Mouse (Mus musculus) T-cell, adult 2 months (primary cell): Measurements from ENCODE around the gene Tnpo2.

Experiments used
- DNase-seq: peaks from one replicate; pipeline ENCODE4 v3.0.0; 2022; ENCODE audit warnings: low spot score

Gene Tnpo2

DNA sequence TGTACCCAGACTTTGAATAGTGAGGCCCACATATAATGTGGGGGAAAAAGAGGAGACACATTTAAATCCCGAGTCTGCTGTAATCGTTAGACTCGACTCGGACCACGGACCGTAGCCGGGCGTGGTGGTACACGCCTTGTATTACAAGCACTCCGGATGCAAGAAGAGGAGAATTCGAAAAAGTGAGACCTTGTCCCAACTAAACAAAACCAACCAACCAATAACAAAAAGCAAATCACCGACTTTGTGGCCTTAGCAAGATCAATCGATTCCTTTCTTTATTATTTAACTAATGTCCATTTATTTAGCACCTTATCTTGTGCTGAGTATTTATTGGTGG lies 9.2 kb upstream of the Tnpo2 start:
- no peak for DNase-seq

DNA sequence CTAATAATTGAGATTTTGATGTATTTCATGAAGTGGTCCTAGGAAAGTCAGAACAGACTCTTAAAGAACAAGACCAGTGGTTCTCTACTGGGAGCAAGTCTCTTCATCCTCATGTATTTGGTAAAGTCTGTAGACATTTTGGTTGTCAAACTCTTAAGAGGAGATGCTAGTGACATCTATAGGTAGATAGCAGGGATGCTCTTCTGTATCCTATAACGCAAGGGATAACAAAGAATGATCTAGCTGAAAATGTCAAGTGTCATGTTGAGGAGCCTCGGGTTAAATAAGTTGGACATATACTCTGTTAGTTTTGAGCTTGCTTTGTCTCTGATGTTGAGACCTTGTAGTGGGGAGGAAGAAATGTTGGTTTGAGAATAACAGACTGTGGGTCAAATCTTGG lies 8.8 kb upstream of the Tnpo2 start:
- no peak for DNase-seq

DNA sequence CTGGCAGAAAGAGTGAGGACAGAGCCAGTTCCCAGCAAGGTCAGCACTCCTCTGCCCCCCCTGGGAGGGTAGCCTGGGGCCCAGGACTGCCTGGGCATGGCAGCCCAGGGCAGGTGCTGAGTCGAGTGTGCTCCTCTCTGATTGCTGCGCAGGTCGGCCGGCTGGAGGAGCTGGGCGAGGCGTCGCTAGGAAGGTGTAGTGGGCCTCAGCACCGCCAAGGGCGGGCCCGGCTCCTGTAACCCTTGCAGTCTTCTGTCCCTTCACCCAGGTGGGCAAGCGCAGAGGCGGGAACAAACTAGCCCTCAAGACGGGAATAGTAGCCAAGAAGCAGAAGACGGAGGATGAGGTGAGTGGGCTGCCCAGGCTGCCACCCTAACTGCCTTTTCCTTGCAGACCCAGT lies 7.4 kb upstream of the Tnpo2 start:
- no peak for DNase-seq

DNA sequence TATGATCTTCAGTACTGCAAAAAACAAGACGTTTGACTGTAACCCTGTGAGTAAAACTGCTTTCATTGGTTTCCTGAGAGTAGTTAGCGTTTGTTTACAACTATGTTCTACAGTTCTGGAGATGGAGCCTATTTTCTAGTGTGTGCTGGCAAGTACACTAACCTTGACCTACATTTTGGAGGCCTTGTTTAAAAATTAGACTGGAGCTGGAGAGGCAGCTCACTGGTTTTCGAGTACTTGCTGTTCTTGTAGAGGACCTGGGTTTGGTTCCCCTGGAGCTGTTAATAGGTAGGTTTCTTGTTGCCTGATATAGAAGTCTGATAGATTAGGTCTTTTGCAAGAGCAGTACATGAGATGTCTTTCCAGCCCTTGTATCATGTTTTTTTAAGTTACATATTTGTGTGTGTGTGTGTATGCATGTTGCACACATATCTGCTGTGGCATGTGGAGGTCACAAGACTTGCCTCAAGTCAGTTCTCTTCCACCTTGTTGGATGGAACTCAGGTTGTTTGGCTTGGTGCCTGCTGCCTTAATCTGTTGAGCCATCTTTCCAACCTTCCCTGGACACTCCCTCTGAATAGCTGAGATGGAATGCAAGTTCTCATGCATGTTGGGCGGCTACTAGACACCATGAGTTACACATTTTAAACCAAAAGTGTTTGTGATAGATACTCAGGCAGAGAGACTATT lies 3.9 kb upstream of the Tnpo2 start:
- DNase-seq: no peak

DNA sequence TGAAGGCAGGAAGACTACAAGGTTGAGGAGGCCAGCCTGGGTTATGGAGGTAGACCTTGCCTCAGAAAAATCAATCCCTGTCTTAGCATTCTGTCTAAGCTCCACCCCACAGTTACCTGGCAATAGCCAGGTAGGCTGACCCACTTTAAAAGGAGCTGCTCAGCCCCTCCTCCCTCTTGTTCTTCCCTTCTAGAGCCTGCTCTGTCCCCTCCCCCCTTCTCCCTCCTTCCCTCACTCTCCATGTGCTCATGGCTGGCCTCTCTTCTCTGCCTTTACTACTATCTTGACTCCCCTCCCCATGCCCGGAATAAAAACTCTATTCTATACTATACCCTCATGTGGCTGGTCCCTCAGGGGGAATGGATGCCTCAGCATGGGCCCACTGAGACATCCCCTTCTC lies 2.8 kb upstream of the Tnpo2 start:
- DNase-seq: no peak

DNA sequence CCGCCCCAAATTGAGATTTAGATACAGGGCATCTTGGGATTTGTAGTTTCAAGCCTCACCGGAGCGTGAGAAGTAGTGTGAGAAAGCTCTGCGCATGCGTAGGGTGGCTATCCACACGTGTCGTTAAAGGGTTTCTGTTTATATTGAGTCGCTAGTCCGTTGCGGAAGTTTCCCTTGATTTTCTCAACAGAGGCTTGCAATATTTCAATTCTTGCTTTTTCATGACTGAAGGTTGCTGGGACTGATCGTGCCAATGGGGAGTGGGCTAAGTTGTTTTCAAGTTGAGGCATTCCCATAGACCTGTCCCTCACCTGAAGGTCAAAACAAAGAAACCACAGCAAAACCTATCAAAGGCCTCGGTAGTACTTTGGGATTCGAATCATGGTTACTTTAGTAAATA lies 2.0 kb upstream of the Tnpo2 start:
- peak; percentile 84 for DNase-seq

DNA sequence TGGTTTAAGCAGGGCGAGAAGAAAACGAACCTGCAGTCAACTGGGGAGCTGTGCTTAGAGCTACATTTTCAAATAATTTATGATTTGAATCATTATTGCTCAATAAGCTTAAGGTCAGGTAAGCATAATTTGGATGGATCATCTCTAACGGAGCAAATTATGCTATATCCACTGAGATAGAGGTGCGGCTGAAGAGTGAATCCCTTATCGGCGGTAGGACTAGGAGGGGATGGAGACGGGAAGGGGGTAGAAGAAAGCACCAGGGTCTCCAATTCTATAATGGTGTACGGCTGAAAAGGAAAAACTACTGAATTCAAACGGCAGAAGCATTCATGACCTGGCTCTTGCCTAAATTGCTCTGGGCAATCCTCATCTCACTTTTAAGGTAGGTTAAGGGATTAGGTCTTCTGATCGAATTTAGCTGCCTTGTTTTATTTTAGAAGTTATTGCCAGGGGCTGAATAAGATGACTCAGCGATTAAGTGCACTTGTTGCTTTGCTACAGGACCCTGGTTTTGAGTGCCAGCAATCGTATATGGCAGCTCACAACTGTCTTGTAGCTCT lies 1.5 kb upstream of the Tnpo2 start:
- no peak for DNase-seq

DNA sequence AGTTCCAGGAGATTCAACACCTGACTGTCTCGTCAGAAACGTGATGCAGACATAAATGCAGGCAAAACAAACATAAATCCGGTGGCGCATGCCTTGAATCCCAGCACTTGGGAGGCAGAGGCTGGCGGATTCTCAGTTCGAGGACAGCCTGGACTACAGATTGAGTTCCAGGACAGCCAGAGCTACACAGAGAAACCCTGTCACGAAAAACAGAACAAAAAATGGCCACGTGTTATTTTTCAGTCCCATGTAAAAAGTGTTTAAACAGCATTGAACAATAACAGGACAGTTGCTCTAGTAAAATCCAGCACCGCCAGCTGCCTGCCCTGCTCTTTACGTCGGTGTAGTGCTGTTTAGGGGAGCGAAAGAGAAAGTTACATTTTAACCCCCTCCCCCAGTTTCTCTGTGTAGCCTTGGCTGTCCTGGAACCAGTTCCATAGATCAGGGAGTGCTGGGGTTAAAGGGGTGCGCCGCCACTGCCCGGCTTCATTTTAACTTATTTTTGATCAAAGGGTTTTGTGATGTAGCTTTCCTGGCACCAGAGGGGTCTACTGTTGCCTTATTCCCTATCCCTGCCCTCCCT lies 896 bp upstream of the Tnpo2 start:
- peak; percentile 47 for DNase-seq

DNA sequence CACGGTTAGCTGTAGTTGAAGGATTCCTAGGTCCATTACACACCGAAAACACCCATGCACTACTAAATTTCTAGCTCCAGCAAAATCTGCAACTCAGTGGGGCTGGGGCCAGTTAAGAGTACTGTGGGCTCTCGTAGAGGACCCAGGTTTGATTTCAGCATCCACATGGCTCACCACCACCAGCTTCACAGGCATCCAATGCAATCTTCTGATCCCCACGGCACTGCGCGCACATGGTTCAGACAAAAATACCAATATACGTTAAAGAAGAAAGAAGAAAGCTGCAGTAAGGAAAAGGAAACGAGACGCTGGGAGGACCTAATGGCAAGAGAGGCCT lies 366 bp upstream of the Tnpo2 start:
- DNase-seq: no peak

DNA sequence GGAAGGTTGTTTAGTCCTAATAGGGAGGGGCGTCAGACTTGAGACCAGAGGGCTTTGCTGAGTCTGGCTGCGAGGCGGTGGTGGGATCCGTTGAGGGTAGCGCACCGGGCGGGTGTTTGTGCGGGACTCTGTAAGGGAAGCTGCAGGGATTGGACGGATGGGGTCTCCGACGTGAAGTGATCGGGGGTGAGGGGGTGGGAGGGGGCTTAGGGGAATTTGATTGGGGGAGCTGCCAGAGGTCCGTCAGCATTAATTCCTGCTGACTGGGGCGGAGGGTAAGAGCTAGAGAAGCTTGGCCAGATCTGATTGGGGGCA lies 608 bp downstream of the Tnpo2 start:
- no peak for DNase-seq

DNA sequence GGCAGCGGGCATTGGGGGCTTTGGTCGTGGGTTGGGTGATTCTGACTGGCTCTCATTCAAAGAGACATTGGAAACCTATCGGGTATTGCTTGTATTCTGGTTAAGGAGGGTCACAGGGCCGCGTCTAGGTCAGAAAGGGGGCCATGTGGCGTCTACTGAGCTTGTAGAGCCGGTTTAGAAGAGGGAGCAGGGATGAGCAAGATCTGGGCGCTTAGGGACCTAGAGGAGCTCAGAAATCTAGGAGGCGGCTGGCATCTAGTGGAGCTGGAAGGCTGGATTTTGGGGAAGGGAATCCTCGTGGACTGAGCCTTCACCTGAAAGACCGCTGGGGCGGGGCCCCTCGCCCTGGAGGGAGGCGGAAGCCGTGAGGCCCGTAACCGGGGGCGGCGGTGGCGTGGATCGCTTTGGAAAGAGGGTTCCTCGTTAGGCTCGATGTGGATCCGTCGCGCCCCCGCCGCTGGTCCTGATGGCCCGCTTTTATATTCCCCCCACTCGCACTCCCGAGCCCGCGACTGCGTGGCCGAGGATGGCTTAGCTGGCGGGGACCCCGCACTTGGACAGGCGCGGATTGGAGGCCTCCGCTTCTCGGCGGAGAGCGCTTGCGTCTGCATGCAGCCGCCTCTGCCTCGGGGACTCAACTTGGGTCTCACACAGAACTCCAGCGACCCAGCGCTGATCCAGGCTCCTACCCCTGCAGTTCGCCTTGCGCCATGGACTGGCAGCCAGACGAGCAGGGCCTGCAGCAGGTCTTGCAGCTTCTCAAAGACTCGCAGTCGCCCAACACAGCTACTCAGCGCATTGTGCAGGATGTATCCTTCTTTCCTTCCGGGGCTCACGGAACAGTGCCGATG lies 1.2 kb downstream of the Tnpo2 start:
- DNase-seq: peak; percentile 46

DNA sequence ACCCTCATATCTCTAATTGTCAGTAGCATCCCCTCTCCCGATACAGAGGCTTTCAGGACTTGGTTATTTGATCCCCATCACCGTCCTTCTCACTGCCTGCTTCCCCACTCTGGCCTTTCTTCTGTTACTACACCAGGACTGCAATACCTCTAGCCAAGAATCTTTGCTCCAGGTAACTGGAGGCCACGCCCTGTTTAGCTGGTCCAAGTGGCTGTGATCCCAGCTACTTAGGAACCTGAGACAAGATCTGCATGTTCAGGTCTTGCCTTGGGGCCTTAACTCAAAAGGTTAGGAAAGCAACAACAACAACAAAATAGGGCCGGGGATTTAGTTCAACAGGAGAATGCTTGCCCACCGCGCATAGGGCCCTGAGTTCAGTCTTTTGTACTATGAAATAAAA lies 6.9 kb downstream of the Tnpo2 start:
- no peak for DNase-seq

DNA sequence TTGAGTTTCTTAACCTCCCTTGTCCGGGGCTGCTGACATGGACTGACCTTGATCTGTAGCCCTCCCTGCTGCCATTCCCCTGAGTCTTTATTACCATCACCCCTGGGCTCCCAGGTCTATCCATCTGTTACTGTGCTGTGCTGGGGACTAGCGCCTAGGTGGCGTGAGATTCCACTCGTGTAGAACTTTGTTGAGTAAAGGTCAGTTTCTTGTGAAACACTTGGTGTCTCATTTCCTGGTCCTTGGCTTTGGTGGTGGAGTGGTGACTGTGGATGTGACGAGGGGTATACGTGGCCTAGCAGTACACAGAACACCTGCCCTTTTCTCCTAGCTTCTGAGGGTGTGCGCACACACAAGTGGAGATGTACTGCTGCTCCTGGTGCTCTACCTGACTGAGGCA lies 20.7 kb downstream of the Tnpo2 start:
- no peak for DNase-seq

DNA sequence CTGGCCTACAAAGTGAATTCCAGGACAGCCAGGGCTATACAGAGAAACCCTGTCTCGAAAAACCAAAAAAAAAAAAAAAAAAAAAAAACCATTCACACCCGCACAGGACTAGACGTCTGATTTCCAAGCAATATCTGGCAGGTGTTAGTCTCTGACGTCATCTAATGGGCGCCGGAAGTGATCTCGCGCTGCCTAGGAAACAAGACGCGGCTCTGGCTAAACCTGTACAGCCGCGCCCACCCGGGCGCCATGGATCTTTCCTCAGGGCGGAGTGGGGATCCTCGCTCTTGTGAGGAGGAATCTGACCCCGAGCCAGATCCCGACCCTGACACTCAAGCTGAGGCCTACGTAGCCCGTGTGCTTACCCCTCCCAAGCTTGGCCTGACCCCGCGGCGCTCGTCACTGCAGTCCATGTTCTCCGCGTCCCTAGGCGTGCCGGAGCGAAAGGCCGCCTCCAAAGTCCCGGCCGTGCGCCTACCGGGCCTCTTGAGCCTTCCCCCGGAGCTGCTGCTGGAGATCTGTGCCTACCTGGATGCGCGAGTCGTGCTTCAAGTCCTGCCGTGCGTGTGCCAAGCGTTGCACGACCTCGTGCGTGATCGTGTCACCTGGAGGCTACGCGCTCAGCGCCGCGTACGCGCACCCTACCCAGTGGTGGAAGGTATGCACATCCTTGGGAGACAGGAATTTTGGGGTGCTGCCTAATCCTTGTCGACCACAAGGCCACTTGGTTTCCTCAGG lies 23.3 kb downstream of the Tnpo2 start, which contains the start of gene Fbxw9:
Gene Fbxw9, plus strand, starts transcription at position 177 of the 738 bp plus-strand sequence.
- DNase-seq: peak; percentile 92

DNA sequence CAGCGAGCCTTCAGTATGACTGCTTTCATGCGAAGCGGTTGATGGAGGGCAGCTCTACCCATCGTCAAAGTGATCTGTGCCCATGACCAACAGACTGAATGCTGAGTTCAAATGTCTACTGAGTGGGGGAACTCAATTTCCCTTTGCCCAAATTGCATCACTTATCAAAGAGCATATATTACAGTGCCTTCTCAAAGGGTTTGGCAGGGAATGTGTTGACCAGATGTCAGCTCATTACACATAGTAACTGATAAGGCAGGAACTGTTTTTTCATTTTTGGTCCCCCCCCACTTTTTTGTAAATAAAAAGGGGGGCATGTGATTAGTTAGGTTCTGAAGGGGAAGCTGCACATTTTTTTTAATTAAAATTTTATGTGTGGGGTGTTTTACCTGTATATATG lies 25.9 kb downstream of the Tnpo2 start:
- no peak for DNase-seq

DNA sequence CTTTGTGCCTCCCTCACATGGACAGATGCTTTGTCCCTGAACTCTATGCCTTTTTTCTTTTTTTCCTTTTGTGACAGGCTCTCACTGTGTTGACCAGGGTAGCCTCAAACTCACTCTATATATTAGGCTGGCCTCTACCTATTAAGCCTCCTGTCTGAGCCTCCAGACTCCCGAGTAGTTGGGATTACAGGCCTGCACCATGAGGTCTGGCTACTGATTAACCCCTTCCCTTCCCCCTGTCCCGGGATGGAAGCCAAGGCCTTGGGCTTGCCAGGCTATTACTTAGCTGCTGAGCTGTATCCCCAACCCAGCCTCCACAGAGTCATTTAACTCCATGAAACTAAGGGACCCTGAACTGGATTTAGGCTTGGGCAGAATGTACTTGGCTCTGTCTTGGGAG lies 28.5 kb downstream of the Tnpo2 start:
- no peak for DNase-seq

DNA sequence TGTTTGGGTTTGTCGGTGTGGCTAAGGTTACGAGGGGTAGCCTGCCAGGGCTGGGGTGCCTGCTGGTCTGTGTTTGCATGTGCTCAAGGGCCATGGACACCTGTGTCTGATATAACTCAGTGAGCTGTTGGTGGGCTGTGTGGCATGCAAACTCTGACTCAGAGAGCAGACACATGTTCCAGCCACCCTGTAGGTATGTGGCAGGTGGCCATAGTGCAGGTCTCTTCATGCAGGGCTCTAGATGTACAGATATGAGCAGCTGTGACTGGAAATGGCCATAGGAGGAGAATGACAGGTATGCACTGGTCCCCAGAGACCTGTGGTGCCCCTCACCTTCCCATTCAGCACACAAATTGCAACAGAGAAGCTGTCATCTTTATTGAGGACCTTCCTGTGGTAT lies 30.4 kb downstream of the Tnpo2 start:
- no peak for DNase-seq

DNA sequence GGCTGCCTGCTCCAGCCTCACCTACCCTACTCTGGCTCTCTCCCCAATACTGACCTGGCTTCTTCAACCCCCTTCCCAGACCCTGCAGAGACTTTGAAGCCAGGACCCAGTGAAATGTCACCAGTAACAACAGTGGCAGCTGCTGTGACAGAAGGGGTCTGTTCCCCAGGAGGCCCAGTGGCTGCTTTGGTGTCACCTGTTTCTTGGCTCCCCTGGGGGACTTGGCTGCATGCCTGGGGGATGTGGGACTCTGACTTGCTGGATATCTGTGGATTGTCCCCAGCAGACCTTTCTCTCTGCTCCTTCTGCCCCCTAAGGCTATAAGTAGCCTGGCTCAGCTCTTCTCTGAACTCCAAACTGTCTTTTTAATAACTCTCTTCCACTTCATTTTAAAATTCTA lies 31.3 kb downstream of the Tnpo2 start, which contains the start of gene Gm5741:
Gene Gm5741, minus strand, starts transcription at position 1 of the 400 bp plus-strand sequence.
- DNase-seq: no peak

DNA sequence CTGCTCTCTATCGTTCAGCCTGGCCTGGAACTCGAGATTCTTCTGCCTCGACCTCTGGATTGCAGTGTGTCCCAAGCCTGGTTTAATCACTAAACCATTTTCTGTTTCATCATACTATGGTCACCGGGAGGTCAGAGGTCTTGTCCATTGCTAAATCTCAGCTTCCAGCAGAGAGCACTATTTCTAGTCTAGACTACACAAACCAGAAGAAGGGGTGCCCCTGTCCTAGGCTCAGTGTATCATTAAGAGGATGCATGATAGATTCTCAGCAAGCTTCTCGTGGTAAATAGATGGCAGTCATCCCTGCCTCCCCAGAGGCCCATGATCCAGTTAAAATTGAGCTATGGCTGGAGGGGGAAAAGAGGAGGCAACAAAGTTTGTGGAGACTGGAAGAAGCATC lies 34.3 kb downstream of the Tnpo2 start:
- DNase-seq: no peak

DNA sequence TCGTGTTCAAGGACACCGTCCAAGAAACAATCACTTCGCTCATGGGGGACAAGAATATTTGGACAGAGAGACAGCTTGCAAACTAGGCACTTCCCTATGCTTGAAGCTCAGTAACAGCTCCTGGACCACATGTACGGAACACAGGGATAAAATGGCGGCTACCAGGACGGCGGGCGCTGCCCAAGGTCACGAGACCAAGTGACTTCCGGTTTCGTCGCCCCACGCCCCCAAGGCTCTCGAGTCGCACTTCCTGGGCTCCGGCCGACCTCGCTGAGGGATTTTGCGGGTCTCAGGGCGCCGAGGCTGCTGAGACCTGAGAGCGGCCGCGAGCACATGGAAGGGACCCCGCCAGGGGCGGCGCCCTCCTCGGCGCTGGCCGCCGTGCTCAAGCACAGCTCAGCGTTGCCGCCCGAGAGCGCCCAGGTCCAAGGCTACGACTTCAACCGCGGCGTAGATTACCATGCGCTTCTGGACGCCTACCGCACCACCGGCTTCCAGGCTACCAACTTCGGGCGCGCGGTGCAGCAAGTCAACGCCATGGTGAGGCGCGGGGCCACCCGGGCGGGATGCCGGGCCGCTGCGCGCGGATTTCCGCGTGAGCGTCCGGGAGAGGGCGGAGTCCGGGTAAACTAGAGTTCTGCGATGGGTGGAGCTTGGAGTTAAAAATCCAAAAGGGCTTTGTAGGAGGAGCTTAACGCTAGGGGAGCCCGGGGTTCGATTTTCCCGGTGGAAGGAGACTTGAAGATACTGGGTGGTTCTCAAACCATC lies 35.0 kb downstream of the Tnpo2 start, which contains the start of gene Dhps:
Gene Dhps, plus strand, starts transcription at position 244 of the 768 bp plus-strand sequence.
- peak; percentile 90 for DNase-seq

DNA sequence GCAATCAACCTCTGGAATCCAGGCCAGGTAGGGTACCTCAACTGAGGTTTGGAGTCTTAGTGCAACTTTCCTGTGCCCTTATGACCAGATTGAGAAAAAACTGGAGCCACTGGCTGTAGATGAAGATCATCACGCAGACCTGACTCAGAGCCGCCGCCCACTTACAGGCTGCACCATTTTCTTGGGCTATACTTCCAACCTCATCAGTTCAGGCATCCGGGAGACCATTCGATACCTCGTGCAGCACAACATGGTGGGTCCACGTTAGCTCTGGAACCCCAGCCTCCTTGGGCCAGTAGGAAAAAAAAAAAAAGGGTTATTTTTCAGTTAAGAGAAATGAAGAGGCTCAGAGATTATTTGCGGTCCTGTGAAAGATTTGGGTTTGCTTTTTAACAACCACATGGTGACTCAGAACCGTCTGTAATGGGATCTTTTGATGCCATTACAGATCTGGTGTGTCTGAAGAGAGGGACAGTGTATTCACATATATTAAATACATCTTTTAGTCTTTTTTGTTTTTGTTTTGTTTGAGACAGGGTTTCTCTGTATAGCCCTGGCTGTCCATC lies 35.7 kb downstream of the Tnpo2 start:
- DNase-seq: no peak
